Mouse (Mus musculus) thymus, postnatal 0 days (tissue): ENCODE measurements around the gene Frmd4a. TPM values are rescaled to one million over a fixed set of nuclear protein-coding genes. Genes with fewer than 3 reads are reported as not detected.
A peak's percentile ranks its signal among the peaks of the same experiment; 100 is the strongest.

Experiments
- DNase-seq: peaks from one replicate; pipeline ENCODE4 v3.0.0-alpha.2; 2015; ENCODE audit warnings: low spot score
- polyA plus RNA-seq: library from polyadenylated mRNA; unstranded; fragments of >200 nt; fragmentation: Nextera tagmentation; extraction: Ambion mirVana; gene quantifications from 2 replicates; pipeline ENCODE4 v1.2.1, GENCODE M21; 2015

The Frmd4a gene
- polyA plus RNA-seq, 1 experiment from 2014 or later = 8.3 TPM

- DNase-seq = no peak
Measured at GRCm38 (mm10) chr2:4574251-4574650, 556.7 kb downstream of the Frmd4a start.

DNA sequence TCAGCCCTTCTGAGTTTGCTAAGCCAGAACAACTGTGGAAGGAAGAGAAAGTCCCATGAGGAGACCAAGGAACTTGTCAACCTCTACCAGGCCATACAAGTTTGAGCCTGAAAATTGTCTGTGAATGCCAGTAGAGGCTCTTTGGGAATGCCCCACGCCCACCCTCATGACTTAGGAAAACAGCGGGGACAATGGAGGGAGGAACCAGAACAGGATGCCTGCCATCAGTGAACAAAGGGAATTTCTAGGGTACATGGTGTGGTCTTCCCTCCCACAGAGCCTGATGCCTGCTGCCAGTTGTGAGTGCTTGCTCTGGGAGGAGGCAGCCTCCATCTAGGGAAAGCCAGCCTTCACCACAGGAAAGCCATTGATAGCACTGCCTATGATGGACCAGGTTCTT lies 557.6 kb downstream of the Frmd4a start:
- DNase-seq = no peak

DNA sequence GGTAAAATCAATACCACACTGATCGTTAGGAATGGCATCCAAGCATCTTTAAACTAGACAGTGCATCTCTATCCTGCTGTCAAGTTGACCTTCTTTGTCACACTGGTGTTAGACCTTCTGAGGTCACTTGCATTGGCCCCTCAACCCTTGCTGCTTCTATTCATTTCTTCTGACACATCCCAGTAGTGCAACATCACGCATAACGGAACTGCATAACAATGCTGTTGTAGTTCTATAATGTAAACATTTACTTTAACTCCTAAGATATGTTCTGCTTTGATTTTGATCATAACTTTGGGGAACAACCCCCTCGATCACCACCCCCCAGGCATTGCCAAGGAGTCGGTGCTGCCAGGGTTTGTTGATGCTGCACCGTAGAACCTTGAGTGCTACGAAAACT lies 558.5 kb downstream of the Frmd4a start:
- no peak for DNase-seq

- DNase-seq = no peak
Measured at GRCm38 (mm10) chr2:4578291-4578690, 560.8 kb downstream of the Frmd4a start.

DNA sequence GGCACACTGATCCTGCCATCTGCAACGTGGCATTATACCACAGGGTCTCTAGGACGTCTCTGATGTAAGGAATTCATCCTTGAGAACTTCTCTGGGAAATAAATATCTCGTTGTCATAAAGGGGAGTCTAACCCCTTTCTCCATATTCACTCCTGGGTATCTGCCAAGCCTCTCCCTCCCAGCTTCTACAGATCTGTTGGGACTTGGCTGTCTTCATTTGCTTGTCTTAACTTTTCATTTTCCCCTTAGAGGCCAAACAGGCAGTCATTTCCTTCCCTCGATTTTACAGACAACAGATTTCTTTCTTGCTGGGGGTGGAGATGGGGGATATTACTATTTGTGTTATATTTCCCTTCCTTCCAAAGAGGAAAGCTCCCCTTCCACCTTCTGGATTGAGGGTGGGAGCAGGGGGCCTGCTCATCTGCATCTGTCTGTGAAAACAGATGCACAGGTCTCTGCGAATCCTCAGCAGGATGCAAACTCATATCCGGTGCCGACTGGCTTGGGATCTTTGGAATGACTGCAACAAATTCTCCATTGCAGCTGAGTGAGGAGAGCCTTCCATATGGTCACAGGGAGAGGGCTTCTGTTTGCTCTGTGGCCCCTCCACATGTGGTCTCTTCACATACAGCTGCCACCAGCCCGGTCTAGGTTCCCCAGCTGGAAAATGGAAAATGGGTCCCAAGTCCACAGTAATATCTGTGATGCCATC lies 562.0 kb downstream of the Frmd4a start:
- DNase-seq = no peak

- DNase-seq = peak; percentile 56
Measured at GRCm38 (mm10) chr2:4580666-4581065, 563.1 kb downstream of the Frmd4a start.

DNA sequence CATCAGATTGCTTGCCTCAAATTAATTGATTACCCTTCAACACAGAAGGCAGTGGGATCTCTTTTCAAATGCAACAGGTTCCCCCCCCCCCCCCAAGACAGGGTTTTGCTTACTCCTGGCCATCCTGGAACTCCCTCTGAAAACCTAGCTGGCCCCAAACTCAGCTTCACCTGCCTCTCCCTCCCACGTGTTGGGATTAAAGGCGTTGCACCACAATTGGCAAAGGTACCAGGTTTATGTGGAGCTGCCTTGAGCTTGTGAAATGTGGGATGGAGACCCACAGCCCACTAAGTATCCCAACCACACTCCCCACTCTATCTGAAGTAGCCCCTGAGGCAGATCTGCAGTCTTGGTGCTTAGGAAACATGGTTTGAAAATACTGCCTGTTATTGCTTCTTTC lies 565.4 kb downstream of the Frmd4a start:
- no peak for DNase-seq

DNA sequence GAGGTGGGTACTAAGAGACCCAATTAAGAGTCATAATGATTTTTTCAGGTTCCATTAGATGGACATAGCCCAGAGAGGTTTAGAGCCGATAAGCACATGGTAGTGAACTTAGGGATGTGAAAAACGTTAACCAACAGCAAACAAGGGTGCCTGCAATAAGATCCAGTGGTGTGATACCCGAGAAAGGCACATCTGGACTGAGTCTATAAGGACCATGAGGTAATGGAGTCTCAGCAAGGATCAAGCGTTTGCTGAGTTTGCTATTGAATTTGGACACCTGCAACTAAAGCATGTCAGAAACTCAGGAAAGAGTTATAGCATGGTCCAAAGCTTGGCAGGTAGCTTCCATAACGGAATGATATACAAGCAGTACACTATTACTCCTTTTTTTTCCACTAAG lies 566.7 kb downstream of the Frmd4a start:
- no peak for DNase-seq

- DNase-seq = no peak
Measured at GRCm38 (mm10) chr2:4586245-4586644, 568.7 kb downstream of the Frmd4a start.

DNA sequence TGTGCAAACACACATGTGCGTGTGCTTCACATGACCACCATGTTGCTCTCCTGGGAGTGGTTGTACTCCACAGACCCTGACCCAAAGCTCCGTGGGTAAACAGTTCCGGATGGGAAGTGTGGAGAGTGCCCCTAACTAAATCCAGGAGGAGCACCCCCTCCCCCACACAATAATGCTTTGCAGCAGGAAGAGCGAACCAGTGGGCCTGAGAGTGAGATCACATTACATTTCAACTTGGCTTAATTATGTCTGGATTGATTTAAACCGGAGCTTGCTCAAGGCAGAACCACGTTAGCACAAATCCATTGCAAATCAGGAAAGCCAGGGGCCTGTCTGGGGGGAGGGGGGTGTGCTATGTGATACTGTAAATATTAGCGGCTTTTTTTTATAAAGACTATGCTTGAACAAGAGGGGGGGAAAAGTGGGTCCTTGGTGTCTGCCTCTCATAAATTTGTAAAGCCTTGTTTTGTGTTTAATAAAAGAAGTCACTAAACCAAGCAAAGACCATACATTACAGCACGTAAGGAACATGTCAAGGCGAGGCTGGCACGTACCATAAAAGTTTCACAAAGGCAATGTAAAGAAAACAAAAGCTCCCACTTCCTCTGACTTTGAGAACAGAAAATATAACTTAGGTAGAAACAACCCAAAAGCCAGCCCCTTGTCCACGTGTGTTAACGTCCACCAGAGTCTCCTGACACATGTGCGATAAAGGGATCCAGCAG lies 570.3 kb downstream of the Frmd4a start:
- DNase-seq = no peak

GRCm38 (mm10) chr2:4591647-4592046 lies 574.1 kb downstream of the Frmd4a start:
- DNase-seq = no peak

- DNase-seq = no peak
Measured at GRCm38 (mm10) chr2:4592666-4593065, 575.1 kb downstream of the Frmd4a start.

GRCm38 (mm10) chr2:4593433-4593832 lies 575.9 kb downstream of the Frmd4a start:
- peak; percentile 31 for DNase-seq

- no peak for DNase-seq
Measured at GRCm38 (mm10) chr2:4593878-4594387, 576.4 kb downstream of the Frmd4a start.

- DNase-seq = no peak
Measured at GRCm38 (mm10) chr2:4596992-4597391, 579.5 kb downstream of the Frmd4a start.

- DNase-seq = peak; percentile 55
Measured at GRCm38 (mm10) chr2:4601034-4601890, 583.7 kb downstream of the Frmd4a start.

GRCm38 (mm10) chr2:4603361-4603945 lies 585.9 kb downstream of the Frmd4a start:
- DNase-seq = no peak

GRCm38 (mm10) chr2:4606559-4606958 lies 589.0 kb downstream of the Frmd4a start:
- no peak for DNase-seq

DNA sequence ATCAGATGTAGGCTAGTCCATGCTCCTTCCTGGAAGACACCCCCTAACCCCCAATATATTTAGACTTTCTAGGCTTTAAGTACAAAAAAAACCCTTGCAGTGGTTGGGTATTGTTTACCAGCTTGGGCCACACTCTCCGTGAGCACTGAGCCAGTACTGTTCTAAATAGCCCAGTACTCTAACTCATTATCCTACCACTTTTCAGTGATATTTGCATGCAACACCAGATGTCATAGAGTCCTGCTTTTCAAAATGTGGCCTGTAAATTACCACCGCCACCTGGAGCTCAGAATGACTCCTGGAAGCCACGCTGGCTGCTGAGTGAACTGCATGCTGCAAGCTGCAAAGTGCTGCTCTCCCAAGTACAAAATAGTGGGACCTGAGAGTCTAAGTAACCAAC lies 590.7 kb downstream of the Frmd4a start:
- DNase-seq = no peak

GRCm38 (mm10) chr2:4609433-4609832 lies 591.9 kb downstream of the Frmd4a start:
- no peak for DNase-seq

- no peak for DNase-seq
Measured at GRCm38 (mm10) chr2:4611295-4611694, 593.8 kb downstream of the Frmd4a start.
